Mouse (Mus musculus) MEL-GATA-1-ER (cell line): ENCODE results near the gene Hamp2.
A peak's percentile ranks its signal among the peaks of the same experiment; 100 is the strongest.

ENCODE experiments used
- DNase-seq: peaks from one replicate; pipeline ENCODE4 v3.0.0-alpha.2; 2012; ENCODE audit warnings: low read depth; ENCODE audit errors: extremely low read depth

The Hamp2 gene

DNA sequence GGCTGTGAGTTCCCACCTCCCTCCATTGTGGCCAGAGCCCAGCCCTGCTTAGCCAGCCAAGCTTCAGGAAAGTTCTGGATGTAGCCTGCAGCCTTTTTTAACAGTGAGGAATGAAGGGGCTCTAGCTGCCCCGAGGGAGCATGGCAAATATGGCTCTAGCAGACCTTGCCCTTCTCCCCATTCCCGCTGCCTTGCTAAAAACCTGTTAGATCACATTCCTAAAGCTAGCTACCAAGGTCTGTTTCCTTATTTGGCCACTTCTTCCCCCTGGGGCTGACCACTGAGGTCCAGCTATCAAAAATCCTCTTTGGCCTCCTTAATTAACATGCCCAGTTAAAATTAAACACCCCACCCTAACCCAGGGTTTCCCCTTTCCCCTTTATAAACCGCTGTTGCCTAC lies 32.0 kb downstream of the Hamp2 start:
- no peak for DNase-seq

DNA sequence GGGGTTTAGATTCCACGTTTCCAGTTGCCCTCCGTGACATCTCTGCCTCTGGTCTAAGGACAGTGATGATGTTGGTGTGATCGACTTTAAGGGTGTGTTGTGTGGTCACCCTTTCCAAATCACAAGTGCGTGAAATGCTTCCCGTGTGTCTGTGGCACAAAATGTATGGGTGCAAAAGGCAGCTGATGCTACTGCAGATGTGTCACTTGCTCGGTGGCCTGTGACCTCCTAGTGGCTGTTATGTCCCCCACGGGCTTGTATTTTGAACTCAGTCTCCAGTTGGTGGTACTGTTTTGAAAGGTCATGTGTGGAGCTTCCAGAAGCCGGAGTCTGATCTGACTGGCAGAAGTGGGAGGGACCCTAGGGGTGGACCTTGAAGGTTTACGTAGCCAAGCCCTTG lies 32.7 kb downstream of the Hamp2 start:
- no peak for DNase-seq

DNA sequence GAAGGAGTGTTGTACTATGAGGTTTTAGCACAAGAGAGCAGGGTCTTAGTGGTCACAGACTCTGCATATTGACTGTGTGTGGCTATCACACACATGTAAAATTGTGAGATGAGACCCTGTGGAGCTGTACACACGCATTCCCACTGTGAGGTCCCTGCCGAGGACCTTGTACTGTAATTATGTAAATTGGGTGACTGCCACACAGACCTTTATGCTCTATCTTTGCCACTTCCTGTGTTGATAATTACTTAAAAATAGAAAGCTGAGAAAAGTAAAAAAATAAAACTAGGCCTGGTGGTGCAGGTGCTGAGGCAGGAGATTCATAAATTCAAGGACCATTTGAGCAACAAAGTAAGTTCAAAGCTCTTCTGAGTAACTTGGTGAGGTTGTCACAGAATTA lies 33.8 kb downstream of the Hamp2 start:
- DNase-seq, result no peak

DNA sequence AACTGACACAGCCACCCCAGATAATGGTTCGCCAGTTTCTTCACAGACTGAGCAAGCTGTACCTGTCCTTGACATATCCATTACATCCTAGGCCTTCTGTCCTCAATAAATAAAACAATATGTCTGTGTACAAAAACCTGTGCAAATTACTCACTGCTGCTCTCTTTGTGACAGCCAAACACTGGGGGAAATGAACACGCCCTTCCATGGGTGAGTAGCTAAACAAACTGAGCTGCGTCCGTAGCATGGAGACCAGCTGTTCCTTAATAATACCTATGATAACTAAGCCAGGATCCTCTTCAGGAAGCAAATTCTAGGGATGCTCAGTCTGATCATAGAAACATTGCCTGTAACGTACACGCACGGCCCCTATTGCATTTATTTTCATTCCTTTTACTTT lies 35.7 kb downstream of the Hamp2 start:
- no peak for DNase-seq

DNA sequence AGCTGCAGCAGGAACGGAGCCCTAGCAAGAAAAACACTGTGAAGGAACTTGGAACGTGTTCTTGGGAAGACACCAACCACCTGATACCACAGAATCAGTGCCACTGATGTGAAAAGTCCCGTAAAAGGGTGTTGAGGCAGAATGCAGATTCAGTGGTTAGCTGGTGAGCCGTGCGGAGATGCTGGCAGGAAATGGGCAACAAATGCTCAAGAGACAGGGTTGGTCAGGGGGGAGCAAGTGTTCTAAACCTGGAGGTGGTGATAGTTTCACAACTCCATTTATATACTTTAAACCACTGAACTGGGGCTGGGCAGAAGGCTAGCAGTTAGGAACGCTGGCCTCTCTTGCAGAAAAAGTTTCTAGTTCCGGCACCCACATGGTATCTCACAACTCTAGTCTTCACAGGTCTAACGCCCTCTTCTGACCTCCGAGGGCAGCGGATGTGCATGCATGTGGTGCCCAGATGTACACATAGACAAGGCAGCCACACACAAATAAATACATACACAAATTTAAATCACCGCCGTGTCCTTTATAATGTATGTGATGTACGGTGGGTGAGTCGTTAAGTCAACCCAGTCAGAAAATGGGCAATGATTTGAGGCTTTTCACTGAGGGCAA lies 36.8 kb downstream of the Hamp2 start:
- DNase-seq, result no peak

DNA sequence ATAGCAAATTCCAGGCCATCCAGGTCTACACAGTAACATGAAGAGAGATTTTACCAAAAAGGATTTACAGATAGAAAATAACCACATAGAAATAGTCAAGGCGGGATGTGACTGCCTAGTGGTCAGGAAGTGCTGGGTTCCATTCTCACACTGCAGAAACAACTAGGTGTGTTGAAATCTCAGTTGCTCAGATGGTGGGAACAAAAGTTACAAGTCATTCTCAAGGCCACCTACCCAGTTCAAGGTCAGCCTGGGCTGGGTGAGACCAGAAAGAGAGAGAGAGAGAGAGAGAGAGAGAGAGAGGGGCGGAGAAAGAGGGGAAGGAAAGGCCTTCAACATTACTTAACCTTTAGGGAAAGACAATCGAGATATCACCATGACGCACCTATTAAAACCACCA lies 37.6 kb downstream of the Hamp2 start:
- no peak for DNase-seq

DNA sequence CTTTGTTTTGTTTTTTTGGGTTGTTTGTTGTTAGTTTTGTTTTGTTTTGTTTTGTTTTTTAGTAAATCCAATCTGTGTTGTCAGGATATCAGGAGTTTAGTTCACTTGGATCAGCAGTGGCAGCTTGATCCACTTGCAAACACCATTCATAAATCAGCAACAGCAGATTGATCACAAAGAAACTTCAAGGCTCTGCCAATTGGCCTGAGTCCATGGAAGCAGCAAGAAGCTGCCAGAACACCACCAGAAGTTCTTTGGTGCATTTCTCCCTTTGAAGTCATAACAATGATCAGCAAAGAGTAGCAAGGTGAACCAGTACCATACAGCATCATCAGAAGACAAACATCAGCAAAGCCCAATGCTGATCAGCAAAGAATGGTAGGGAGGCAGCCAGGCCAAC lies 40.4 kb downstream of the Hamp2 start:
- no peak for DNase-seq

DNA sequence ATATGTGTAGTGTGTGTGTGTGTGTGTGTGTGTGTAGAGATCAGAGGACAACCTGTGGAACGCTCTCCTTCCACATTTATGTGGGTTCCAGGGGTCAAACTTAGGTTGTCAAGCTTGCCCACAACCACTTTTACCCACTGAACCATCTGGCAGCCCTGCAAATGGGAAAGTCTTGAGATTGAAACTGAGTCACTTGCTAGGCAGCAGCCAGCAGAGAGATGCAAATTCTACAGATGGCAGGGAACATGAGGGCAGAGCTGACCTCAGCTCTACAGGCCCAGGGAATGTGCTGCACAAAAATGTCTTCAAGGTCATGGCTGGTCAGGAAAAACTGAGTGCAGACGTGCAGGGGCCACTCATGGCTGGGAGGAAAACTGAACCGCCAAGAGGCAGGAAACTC lies 43.1 kb downstream of the Hamp2 start:
- no peak for DNase-seq

DNA sequence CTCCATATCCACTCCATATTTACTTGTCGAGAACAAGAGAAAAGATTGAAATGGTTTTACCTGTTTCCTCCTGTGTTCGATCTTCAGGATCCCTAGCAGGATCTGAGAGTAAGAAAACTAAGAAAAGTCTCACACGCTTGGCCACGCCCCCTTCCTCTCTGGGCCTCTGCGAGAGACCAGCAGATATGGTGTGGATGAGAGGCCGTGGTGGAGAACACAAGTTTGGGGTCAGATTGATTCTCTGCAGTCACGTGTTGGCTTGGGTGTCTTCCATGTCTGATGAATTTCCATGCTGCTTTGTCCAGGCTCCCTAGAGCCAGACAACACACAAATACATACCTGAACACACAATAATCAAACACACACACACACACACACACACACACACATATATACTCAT lies 44.3 kb downstream of the Hamp2 start, which contains the start of gene Cd22:
Cd22 (minus strand) TSS at position 167 of the 400 bp plus-strand sequence.
- DNase-seq, result peak; percentile 36

DNA sequence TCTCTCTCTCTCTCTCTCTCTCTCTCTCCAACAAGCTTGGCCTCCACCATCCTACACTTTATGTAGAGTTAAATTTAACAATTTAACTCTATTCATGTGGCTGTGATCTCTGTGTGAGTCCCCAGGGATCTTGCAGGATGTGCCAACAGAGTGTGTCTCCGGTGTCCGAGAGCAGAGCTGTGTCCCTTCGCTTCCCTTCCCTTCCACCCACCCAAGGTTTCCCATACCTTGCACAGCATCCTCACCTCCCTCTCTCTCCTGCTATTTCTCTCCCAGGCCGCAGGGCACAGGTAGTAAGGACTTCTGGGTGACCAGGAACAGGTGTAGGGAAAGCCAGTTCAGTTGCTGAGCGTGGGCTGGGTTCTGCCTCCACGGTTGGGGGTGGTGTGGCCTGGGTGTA lies 45.5 kb downstream of the Hamp2 start:
- DNase-seq, result no peak

DNA sequence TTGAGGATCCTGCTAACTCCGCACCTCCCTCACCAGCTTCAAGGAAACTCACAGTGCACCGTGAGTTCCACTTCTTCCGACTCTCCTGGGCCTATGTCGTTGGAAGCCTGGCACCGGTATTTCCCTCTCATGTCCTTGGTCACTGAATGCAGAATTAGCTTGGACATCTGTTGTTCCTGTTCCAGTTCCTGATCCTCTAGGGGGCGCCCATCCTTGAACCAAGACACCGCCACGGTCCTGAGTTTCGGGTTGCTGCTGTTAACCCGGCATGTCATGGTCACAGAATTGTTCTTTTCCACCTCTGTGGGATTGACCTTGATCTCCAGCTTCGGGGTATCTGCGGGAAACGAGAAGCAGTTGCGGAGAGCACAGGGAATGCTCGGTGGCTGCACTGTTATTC lies 51.4 kb downstream of the Hamp2 start:
- peak; percentile 40 for DNase-seq
